Mouse (Mus musculus) cerebellum, adult 2 months (tissue): ENCODE results near the gene Ppp3ca.

ENCODE experiments used
- CTCF ChIP-seq: fragments of 200-500 bp; IDR thresholded peaks from 2 replicates; pipeline ENCODE4 v1.5.1; 2011; ENCODE audit warnings: low read depth, mild to moderate bottlenecking, control low read depth, low read length, moderate library complexity, borderline replicate concordance; ENCODE audit not compliant: insufficient read depth
- POLR2A ChIP-seq: fragments of 200-500 bp; IDR thresholded peaks from 2 replicates; pipeline ENCODE4 v1.6.1; 2011; ENCODE audit warnings: low read length, control low read depth, borderline replicate concordance; ENCODE audit not compliant: insufficient read depth

DNA sequence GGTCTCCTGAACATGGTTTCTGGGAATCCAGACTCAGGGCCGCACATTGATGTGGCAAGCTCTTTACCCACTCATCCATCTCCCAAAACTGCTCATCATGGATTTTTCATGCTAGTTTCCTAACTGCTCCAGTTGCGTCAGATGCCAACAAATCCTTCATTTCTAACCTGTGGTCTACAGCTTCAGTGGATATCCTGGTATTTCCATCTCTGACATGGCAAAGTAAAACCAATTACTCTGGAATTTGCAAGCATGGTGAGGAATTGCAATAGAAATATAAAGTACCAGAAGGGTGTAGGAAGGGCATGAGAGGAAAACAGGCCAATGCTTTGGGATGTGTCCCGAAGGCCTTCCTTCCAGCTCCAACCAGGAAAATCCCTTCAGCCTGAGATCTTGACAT, 196.2 kb downstream of the Ppp3ca start:
- TF ChIP-seq POLR2A (no peak), CTCF (no peak)
